Mouse (Mus musculus) hindbrain, postnatal 0 days (tissue): Measurements from ENCODE around the gene Nsl1. TPM values are rescaled to one million over a fixed set of nuclear protein-coding genes. Genes with fewer than 3 reads are reported as not detected.

Experiments used
- ATAC-seq: fragments of 200-750 bp; cut with Nextera tagmentation; 2 replicates; pipeline ENCODE4 v1.8.0; 2017; ENCODE audit warnings: mild to moderate bottlenecking, moderate TSS enrichment, moderate library complexity
- DNase-seq: peaks from one replicate; pipeline ENCODE4 v3.0.0-alpha.2; 2015; ENCODE audit warnings: low spot score
- H3K27ac ChIP-seq: fragments of 300-500 bp; sonication (generic); 2 replicates; pipeline ENCODE4 v1.5.1; 2014; ENCODE audit warnings: mild to moderate bottlenecking
- H3K27me3 ChIP-seq: fragments of 300-500 bp; sonication (generic); 2 replicates; pipeline ENCODE4 v1.6.1; 2014; ENCODE audit warnings: low read length, mixed read lengths; ENCODE audit not compliant: insufficient read depth
- H3K36me3 ChIP-seq: fragments of 300-500 bp; sonication (generic); 2 replicates; pipeline ENCODE4 v1.6.1; 2014; ENCODE audit warnings: low read length, mixed read lengths; ENCODE audit not compliant: insufficient read depth
- H3K4me1 ChIP-seq: fragments of 300-500 bp; sonication (generic); 2 replicates; pipeline ENCODE4 v1.6.1; 2014; ENCODE audit warnings: antibody characterized with exemption, low read length, mixed read lengths; ENCODE audit not compliant: insufficient read depth
- H3K4me2 ChIP-seq: fragments of 300-500 bp; sonication (generic); 2 replicates; pipeline ENCODE4 v1.6.1; 2014; ENCODE audit warnings: low read depth, mild to moderate bottlenecking, low read length, moderate library complexity, mixed read lengths
- H3K4me3 ChIP-seq: fragments of 300-500 bp; sonication (generic); 2 replicates; pipeline ENCODE4 v1.5.1; 2014; ENCODE audit warnings: low read length
- H3K9ac ChIP-seq: fragments of 300-500 bp; sonication (generic); replicated peaks from 2 replicates; pipeline ENCODE4 v1.6.1; 2014; ENCODE audit warnings: mild to moderate bottlenecking, low read length, moderate library complexity, mixed read lengths
- H3K9me3 ChIP-seq: fragments of 300-500 bp; sonication (generic); 2 replicates; pipeline ENCODE4 v1.6.1; 2016; ENCODE audit warnings: low read length, mixed read lengths
- CTCF ChIP-seq: IDR thresholded peaks from 2 replicates; pipeline ENCODE4 v1.5.1; 2016; ENCODE audit warnings: antibody characterized with exemption, control low read depth, low read depth
- WGBS: fragments of 180-500 bp; shearing (Covaris S2); extraction: QIAGEN DNeasy Blood & Tissue Kit; methylation state at CpG from one replicate; pipeline ENCODE4 v1.1.7; 2014; 5-methylcytosine and 5-hydroxymethylcytosine counted together
- polyA plus RNA-seq: library from polyadenylated mRNA; unstranded; fragments of >200 nt; fragmentation: Nextera tagmentation; extraction: Ambion mirVana; gene quantifications from 2 replicates; pipeline ENCODE4 v1.2.1, GENCODE M21; 2015
- total RNA-seq: library from RNA; depleted of rRNA; stranded (reverse); fragments of >200 nt; gene quantifications from 2 replicates; pipeline ENCODE4 v1.2.3, GENCODE M21; 2014; rRNA removed

Nsl1 gene
- total and polyA plus RNA-seq, 2 experiments from 2014 or later: 1.2 to 3.2 TPM

- WGBS: 62% methylated on average over 5 of the region's 5 CpGs
- Histone ChIP-seq H3K4me2 (no peak overlapping the region), H3K9ac (no peak overlapping the region), H3K4me3 (no peak overlapping the region), H3K9me3 (no peaks in the 10 kb centered on the region; the same call in 1 of the 2 replicates), H3K27me3 (no peaks in the 10 kb centered on the region), H3K27ac (no peak overlapping the region), H3K4me1 (no peaks in the 10 kb centered on the region), H3K36me3 (no peaks in the 10 kb centered on the region)
- no peak for ATAC-seq
- no peak for TF ChIP-seq CTCF
- DNase-seq: no peak
Measured at GRCm38 (mm10) chr1:191132240-191132639, 69.4 kb downstream of the Nsl1 start.

DNA sequence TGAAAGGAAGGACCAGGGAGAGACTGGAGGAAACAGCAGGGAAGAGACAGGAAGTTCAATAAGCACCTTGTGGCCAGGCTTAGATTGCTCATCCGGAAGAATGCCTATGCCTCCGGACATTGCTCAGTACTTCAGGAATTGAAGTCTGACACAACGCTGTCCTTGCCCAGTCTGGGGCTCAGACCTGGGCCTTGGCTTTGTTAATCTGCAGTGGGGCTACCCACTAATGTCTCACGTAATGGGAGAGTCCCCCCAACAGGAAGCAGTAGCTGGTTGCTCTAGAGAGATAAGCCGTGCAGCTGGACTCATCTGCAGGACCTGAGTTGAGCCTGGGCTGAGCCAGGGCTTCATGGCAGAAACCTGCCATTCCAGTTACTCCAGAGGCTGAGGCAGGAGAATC is 70.1 kb downstream of the Nsl1 start:
- DNase-seq (no peak), ATAC-seq (no peak)
- H3K4me3 ChIP-seq: no peak overlapping the region
- no peaks in the 10 kb centered on the region for H3K36me3 ChIP-seq
- no peak overlapping the region for H3K9ac ChIP-seq
- WGBS: 73% methylated on average over 5 of the region's 5 CpGs
- no peaks in the 10 kb centered on the region; the same call in 1 of the 2 replicates for H3K9me3 ChIP-seq
- H3K27me3 ChIP-seq: no peaks in the 10 kb centered on the region
- H3K4me2 ChIP-seq: no peak overlapping the region
- no peak overlapping the region for H3K27ac ChIP-seq
- H3K4me1 ChIP-seq: no peaks in the 10 kb centered on the region
- no peak for TF ChIP-seq CTCF

DNA sequence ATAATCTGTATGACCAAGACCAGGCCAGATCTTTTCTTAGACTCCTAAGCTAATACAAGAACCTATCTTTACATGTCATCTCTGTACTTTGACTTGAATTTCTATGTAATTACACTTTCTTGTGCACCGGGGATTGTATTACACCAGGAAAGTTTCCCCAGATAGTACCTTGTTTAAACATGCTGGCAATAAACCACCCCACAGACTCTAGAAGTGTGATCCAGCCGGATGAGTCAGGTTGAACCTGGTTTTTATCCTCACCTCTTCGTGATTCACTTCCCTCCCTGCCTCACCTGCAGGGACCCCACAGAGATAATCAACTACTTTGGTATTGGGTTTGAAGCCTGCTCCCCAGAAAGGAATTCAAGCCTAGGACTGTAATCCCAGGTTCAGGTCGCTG is 72.6 kb downstream of the Nsl1 start:
- Histone ChIP-seq H3K4me1 (no peaks in the 10 kb centered on the region), H3K4me3 (no peak overlapping the region), H3K9ac (no peak overlapping the region), H3K36me3 (no peaks in the 10 kb centered on the region), H3K4me2 (no peak overlapping the region), H3K27ac (no peak overlapping the region), H3K27me3 (no peaks in the 10 kb centered on the region), H3K9me3 (no peaks in the 10 kb centered on the region)
- no peak for TF ChIP-seq CTCF
- DNase-seq (no peak), ATAC-seq (no peak)
- 64% methylated on average over 4 of the region's 4 CpGs for WGBS

Other genes with a start within 250 kb of the Nsl1 start
- gene Rps6kc1, start 151.2 kb upstream of the Nsl1 start, total RNA-seq: 35.9 and 40.8 TPM in 2 replicates
- 19.6 and 21.0 TPM in 2 replicates for gene Rps6kc1, start 151.2 kb upstream of the Nsl1 start, polyA plus RNA-seq
- gene Angel2, start 137.9 kb upstream of the Nsl1 start, total RNA-seq: 25.3 and 28.4 TPM in 2 replicates
- gene Angel2, start 137.9 kb upstream of the Nsl1 start, polyA plus RNA-seq: 39.4 and 40.2 TPM in 2 replicates
- gene Vash2, start 83.7 kb upstream of the Nsl1 start, total RNA-seq: 38.5 and 40.9 TPM in 2 replicates
- 46.6 and 47.4 TPM in 2 replicates for gene Vash2, start 83.7 kb upstream of the Nsl1 start, polyA plus RNA-seq
- 27.6 and 44.9 TPM in 2 replicates for gene Flvcr1, start 36.9 kb upstream of the Nsl1 start, total RNA-seq
- 7.3 and 7.4 TPM in 2 replicates for gene Flvcr1, start 36.9 kb upstream of the Nsl1 start, polyA plus RNA-seq
- gene Spata45, start 26.4 kb upstream of the Nsl1 start, total RNA-seq: not detected in 2 replicates
- not detected in 2 replicates for gene Spata45, start 26.4 kb upstream of the Nsl1 start, polyA plus RNA-seq
- 9.1 and 14.8 TPM in 2 replicates for gene Tatdn3, start 80 bp upstream of the Nsl1 start, total RNA-seq
- 15.6 and 18.0 TPM in 2 replicates for gene Tatdn3, start 80 bp upstream of the Nsl1 start, polyA plus RNA-seq
- gene Batf3, start 34.8 kb downstream of the Nsl1 start, total RNA-seq: 1.0 and 4.7 TPM in 2 replicates
- gene Batf3, start 34.8 kb downstream of the Nsl1 start, polyA plus RNA-seq: 4.0 and 4.1 TPM in 2 replicates
- not detected in 2 replicates for gene Fam71a, start 101.8 kb downstream of the Nsl1 start, total RNA-seq
- not detected in 2 replicates for gene Fam71a, start 101.8 kb downstream of the Nsl1 start, polyA plus RNA-seq
- 1.6 and 1.8 TPM in 2 replicates for gene Atf3, start 155.0 kb downstream of the Nsl1 start, total RNA-seq
- gene Atf3, start 155.0 kb downstream of the Nsl1 start, polyA plus RNA-seq: 1.7 and 1.8 TPM in 2 replicates